15 mouse cellular contexts compared by ENCODE assay signal in the genomic region with DNA sequence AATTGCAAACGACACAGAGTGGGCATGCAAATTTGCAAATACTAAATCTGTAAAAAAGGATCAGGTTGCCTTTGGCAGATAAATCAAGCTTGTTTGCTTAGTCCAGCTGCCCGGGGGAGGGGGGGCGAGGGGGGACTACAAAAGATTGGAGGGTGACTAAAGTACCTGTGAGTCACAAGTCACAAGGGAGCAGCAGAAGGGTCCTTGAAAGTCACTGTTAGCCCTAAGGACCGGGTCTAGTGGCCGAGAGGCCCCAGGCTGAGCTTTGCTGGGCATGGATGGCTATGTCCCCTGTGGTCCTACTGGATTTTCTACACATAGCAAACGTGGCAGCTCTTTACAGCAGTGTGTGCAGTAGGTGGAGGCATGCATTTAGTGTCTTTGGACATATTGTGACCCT.
DNase-seq lines count a peak whose midpoint lies in the region.
"Had no signal": no experiment of that assay in that cellular context is flagged by ENCODE, and none has a peak within 500 bp of the region (broad histone marks: within the 10 kb centered on the region; RNA-seq: fewer than 3 reads in every experiment).

No protein-coding gene starts in this region.

- peak; percentile 41 to 70 for DNase-seq in adrenal gland, adult (ENCODE audit: inconsistent age in 2 of 2, low spot score in 1 of 2)
- DNase-seq in adrenal gland, adult 18-20 months (ENCODE audit: low spot score in 2 of 2): no peak
- DNase-seq in adrenal gland, adult 8-10 months: peak; percentile 42
- DNase-seq in adrenal gland, postnatal 36 days: peak; percentile 44 to 54
- DNase-seq in lung, postnatal 14 days: peak; percentile 23
- no peak for DNase-seq in cerebellum, postnatal 36 days
- no peak for DNase-seq in layer of hippocampus, adult 9-10 months (ENCODE audit: low spot score)
- DNase-seq in kidney, postnatal 14 days: no peak
- DNase-seq: B cell, adult 2 months; cerebellum, adult 18-20 months; cerebellum, adult 9-11 months; forebrain, postnatal 0 days; gastrocnemius, adult 2 months; gastrocnemius, postnatal 25 days; heart, postnatal 4 days had no signal

Comparison
In these comparisons a context has a peak if more than half of its experiments do, and no peak if none do; other contexts are left out.
1. DNase-seq: peak in adrenal gland, adult (2 of 2), adrenal gland, adult 8-10 months (single experiment), adrenal gland, postnatal 36 days (2 of 2) and lung, postnatal 14 days (single experiment); none in adrenal gland, adult 18-20 months (0 of 2), cerebellum, postnatal 36 days (0 of 2), layer of hippocampus, adult 9-10 months (single experiment) and kidney, postnatal 14 days (single experiment).